Mouse (Mus musculus) megakaryocyte, embryonic 14.5 days (primary cell): ENCODE data around the gene Tmem114.

Source experiments
- FLI1 ChIP-seq: IDR thresholded peaks from 2 replicates; pipeline ENCODE4 v1.6.1; 2012; ENCODE audit warnings: low read length, inconsistent platforms, mixed read lengths
- GATA1 ChIP-seq: IDR thresholded peaks from 3 replicates; pipeline ENCODE4 v1.6.1; 2012; ENCODE audit warnings: mixed read lengths, low read length, inconsistent platforms, borderline replicate concordance

- no peak for TF ChIP-seq GATA1
- no peak for TF ChIP-seq FLI1
Measured at GRCm38 (mm10) chr16:8386386-8386785, 38.5 kb downstream of the Tmem114 start.
